Mouse (Mus musculus) kidney, embryonic 16.5 days (tissue): Measurements from ENCODE around the gene Hsf4. TPM values are rescaled to one million over a fixed set of nuclear protein-coding genes. Genes with fewer than 3 reads are reported as not detected.

ENCODE experiments used
- microRNA counts: library from miRNA; unstranded; fragments of <30 nt; microRNA quantifications from one replicate; lab custom pipeline; 2016
- microRNA-seq: library from miRNA; unstranded; fragments of <30 nt; microRNA quantifications from one replicate; pipeline ENCODE4, GENCODE M21; 2016
- polyA plus RNA-seq: library from polyadenylated mRNA; unstranded; fragments of >200 nt; fragmentation: Nextera tagmentation; extraction: Ambion mirVana; gene quantifications from 2 replicates; pipeline ENCODE4 v1.2.1, GENCODE M21; 2015

Hsf4 gene
- polyA plus RNA-seq, 1 experiment from 2014 or later, result 0.16 TPM

MicroRNAs within 50 kb of the gene (microRNA counts, 519-probe panel; counts per million panel counts)
- microRNA mmu-miR-328 (lab: Ali Mortazavi, UCI), result 2,454 counts per million, percentile 60 among the panel's probes with 10 or more counts

Small RNAs within 50 kb of the gene (microRNA-seq; reads per million reads assigned to microRNA genes)
- not detected for gene Gm27320
- 195 reads per million, percentile 64 among the genes with 10 or more reads in this experiment for gene Mir328

Other genes with a start within 250 kb of the Hsf4 start
- 0.09 TPM in 1 of 2 replicates, not detected in the other for gene Ces3a, start 221.2 kb upstream of the Hsf4 start, polyA plus RNA-seq
- not detected in 2 replicates for gene Ces3b, start 186.0 kb upstream of the Hsf4 start, polyA plus RNA-seq
- gene Ces4a, start 138.0 kb upstream of the Hsf4 start, polyA plus RNA-seq, result not detected in 2 replicates
- gene Cbfb, start 99.1 kb upstream of the Hsf4 start, polyA plus RNA-seq, result 59.9 and 63.5 TPM in 2 replicates
- gene D230025D16Rik, start 44.7 kb upstream of the Hsf4 start, polyA plus RNA-seq, result 26.9 and 27.6 TPM in 2 replicates
- gene B3gnt9, start 14.6 kb upstream of the Hsf4 start, polyA plus RNA-seq, result 10.2 and 11.9 TPM in 2 replicates
- 23.4 and 26.3 TPM in 2 replicates for gene Tradd, start 5.2 kb upstream of the Hsf4 start, polyA plus RNA-seq
- gene Fbxl8, start 5.2 kb upstream of the Hsf4 start, polyA plus RNA-seq, result 3.0 and 3.1 TPM in 2 replicates
- 1.2 and 1.4 TPM in 2 replicates for gene Nol3, start 6.3 kb downstream of the Hsf4 start, polyA plus RNA-seq
- gene 4931428F04Rik, start 20.1 kb downstream of the Hsf4 start, polyA plus RNA-seq, result 10.5 and 13.4 TPM in 2 replicates
- gene Exoc3l, start 26.3 kb downstream of the Hsf4 start, polyA plus RNA-seq, result 29.5 and 32.1 TPM in 2 replicates
- 90.1 and 108 TPM in 2 replicates for gene E2f4, start 27.9 kb downstream of the Hsf4 start, polyA plus RNA-seq
- gene Elmo3, start 35.8 kb downstream of the Hsf4 start, polyA plus RNA-seq, result 13.3 and 13.9 TPM in 2 replicates
- 2.2 and 2.4 TPM in 2 replicates for gene Lrrc29, start 56.5 kb downstream of the Hsf4 start, polyA plus RNA-seq
- 120 and 136 TPM in 2 replicates for gene Tmem208, start 56.6 kb downstream of the Hsf4 start, polyA plus RNA-seq
- gene Fhod1, start 78.2 kb downstream of the Hsf4 start, polyA plus RNA-seq, result 3.7 and 4.6 TPM in 2 replicates
- gene Slc9a5, start 79.0 kb downstream of the Hsf4 start, polyA plus RNA-seq, result 2.5 and 3.1 TPM in 2 replicates
- gene Plekhg4, start 103.5 kb downstream of the Hsf4 start, polyA plus RNA-seq, result 0.32 and 0.37 TPM in 2 replicates
- gene Kctd19, start 143.7 kb downstream of the Hsf4 start, polyA plus RNA-seq, result not detected in 2 replicates
- gene Lrrc36, start 143.8 kb downstream of the Hsf4 start, polyA plus RNA-seq, result 0.17 and 0.41 TPM in 2 replicates
- gene Tppp3, start 201.7 kb downstream of the Hsf4 start, polyA plus RNA-seq, result 22.2 and 24.8 TPM in 2 replicates
- 49.6 and 51.1 TPM in 2 replicates for gene Zdhhc1, start 227.1 kb downstream of the Hsf4 start, polyA plus RNA-seq
- gene Hsd11b2, start 249.0 kb downstream of the Hsf4 start, polyA plus RNA-seq, result 39.3 and 39.9 TPM in 2 replicates